Mouse (Mus musculus): ENCODE measurements around the gene Spen. TPM values are rescaled to one million over a fixed set of nuclear protein-coding genes. Genes with fewer than 3 reads are reported as not detected.

The Spen gene
- polyA plus RNA-seq, 1 experiment from 2014 or later: 22.0 TPM

- Histone ChIP-seq H3K27me3 (ENCODE audit: control insufficient read depth, insufficient read depth, low read length) (no peaks in the 10 kb centered on the region), H3K4me2 (replicated peaks; ENCODE audit: low read depth, low read length) (peak overlapping the region; percentile 68), H3K4me1 (replicated peaks; ENCODE audit: control insufficient read depth, insufficient read depth, low read length) (peaks cover 4% of the 10 kb centered on the region; the same call in 1 of the 2 replicates), H3K9ac (ENCODE audit: low read depth, low read length) (peak overlapping the region; percentile 34; the same call in 1 of the 2 replicates), H3K36me3 (ENCODE audit: control insufficient read depth, insufficient read depth, low read length) (no peaks in the 10 kb centered on the region), H3K9me3 (ENCODE audit: control insufficient read depth, low read length) (no peaks in the 10 kb centered on the region), H3K4me3 (ENCODE audit: low read depth, low read length) (peak overlapping the region; percentile 34), H3K27ac (ENCODE audit: low read depth, low read length) (no peak overlapping the region)
- ATAC-seq (ENCODE audit: low FRiP score) (peak; percentile 76), DNase-seq (ENCODE audit: low spot score) (peak; percentile 37)
- 6% methylated on average over 36 of the region's 36 CpGs for WGBS
These were observed 112.6 kb downstream of the Spen start for GRCm38 (mm10) chr4:141425484-141426479.

- DNase-seq (ENCODE audit: low spot score) (no peak), ATAC-seq (ENCODE audit: low FRiP score) (no peak)
- Histone ChIP-seq H3K4me1 (replicated peaks; ENCODE audit: control insufficient read depth, insufficient read depth, low read length) (peaks cover 4% of the 10 kb centered on the region; the same call in 1 of the 2 replicates), H3K9me3 (ENCODE audit: control insufficient read depth, low read length) (no peaks in the 10 kb centered on the region), H3K27ac (ENCODE audit: low read depth, low read length) (no peak overlapping the region), H3K27me3 (ENCODE audit: control insufficient read depth, insufficient read depth, low read length) (no peaks in the 10 kb centered on the region), H3K9ac (ENCODE audit: low read depth, low read length) (no peak overlapping the region), H3K4me2 (replicated peaks; ENCODE audit: low read depth, low read length) (no peak overlapping the region), H3K4me3 (ENCODE audit: low read depth, low read length) (no peak overlapping the region), H3K36me3 (ENCODE audit: control insufficient read depth, insufficient read depth, low read length) (no peaks in the 10 kb centered on the region)
- 87% methylated on average over 13 of the region's 13 CpGs for WGBS
These were observed 114.5 kb downstream of the Spen start for GRCm38 (mm10) chr4:141423691-141424431.

- no peaks in the 10 kb centered on the region for H3K36me3 ChIP-seq (ENCODE audit: control insufficient read depth, insufficient read depth, low read length)
- DNase-seq (ENCODE audit: low spot score): no peak
- H3K27ac ChIP-seq (ENCODE audit: low read depth, low read length): no peak overlapping the region
- H3K9ac ChIP-seq (ENCODE audit: low read depth, low read length): no peak overlapping the region
- no peak for ATAC-seq (ENCODE audit: low FRiP score)
- no peak overlapping the region for H3K4me3 ChIP-seq (ENCODE audit: low read depth, low read length)
- H3K4me1 ChIP-seq (replicated peaks; ENCODE audit: control insufficient read depth, insufficient read depth, low read length): peaks cover 4% of the 10 kb centered on the region; the same call in 1 of the 2 replicates
- no peaks in the 10 kb centered on the region for H3K27me3 ChIP-seq (ENCODE audit: control insufficient read depth, insufficient read depth, low read length)
- H3K4me2 ChIP-seq (replicated peaks; ENCODE audit: low read depth, low read length): no peak overlapping the region
- WGBS: 83% methylated on average over 5 of the region's 5 CpGs
- H3K9me3 ChIP-seq (ENCODE audit: control insufficient read depth, low read length): no peaks in the 10 kb centered on the region
These were observed 115.1 kb downstream of the Spen start for GRCm38 (mm10) chr4:141423288-141423687.

GRCm38 (mm10) chr4:141422841-141423240, 115.6 kb downstream of the Spen start:
- no peak overlapping the region for H3K4me2 ChIP-seq (replicated peaks; ENCODE audit: low read depth, low read length)
- H3K9me3 ChIP-seq (ENCODE audit: control insufficient read depth, low read length): no peaks in the 10 kb centered on the region
- no peaks in the 10 kb centered on the region for H3K36me3 ChIP-seq (ENCODE audit: control insufficient read depth, insufficient read depth, low read length)
- no peaks in the 10 kb centered on the region for H3K27me3 ChIP-seq (ENCODE audit: control insufficient read depth, insufficient read depth, low read length)
- ATAC-seq (ENCODE audit: low FRiP score): no peak
- no peak overlapping the region for H3K9ac ChIP-seq (ENCODE audit: low read depth, low read length)
- DNase-seq (ENCODE audit: low spot score): no peak
- 75% methylated on average over 5 of the region's 5 CpGs for WGBS
- no peak overlapping the region for H3K27ac ChIP-seq (ENCODE audit: low read depth, low read length)
- H3K4me1 ChIP-seq (replicated peaks; ENCODE audit: control insufficient read depth, insufficient read depth, low read length): peaks cover 4% of the 10 kb centered on the region; the same call in 1 of the 2 replicates
- H3K4me3 ChIP-seq (ENCODE audit: low read depth, low read length): no peak overlapping the region

- no peak overlapping the region for H3K4me2 ChIP-seq (replicated peaks; ENCODE audit: low read depth, low read length)
- ATAC-seq (ENCODE audit: low FRiP score) (no peak), DNase-seq (ENCODE audit: low spot score) (no peak)
- H3K27me3 ChIP-seq (ENCODE audit: control insufficient read depth, insufficient read depth, low read length): no peaks in the 10 kb centered on the region
- no peaks in the 10 kb centered on the region for H3K36me3 ChIP-seq (ENCODE audit: control insufficient read depth, insufficient read depth, low read length)
- H3K9me3 ChIP-seq (ENCODE audit: control insufficient read depth, low read length): no peaks in the 10 kb centered on the region
- H3K4me1 ChIP-seq (replicated peaks; ENCODE audit: control insufficient read depth, insufficient read depth, low read length): peaks cover 4% of the 10 kb centered on the region; the same call in 1 of the 2 replicates
- H3K9ac ChIP-seq (ENCODE audit: low read depth, low read length): no peak overlapping the region
- no peak overlapping the region for H3K27ac ChIP-seq (ENCODE audit: low read depth, low read length)
- no peak overlapping the region for H3K4me3 ChIP-seq (ENCODE audit: low read depth, low read length)
- 74% methylated on average over 14 of the region's 14 CpGs for WGBS
These were observed 117.0 kb downstream of the Spen start for GRCm38 (mm10) chr4:141421423-141421822.

- no peak overlapping the region for H3K4me3 ChIP-seq (ENCODE audit: low read depth, low read length)
- WGBS: 57% methylated on average over 9 of the region's 9 CpGs
- ATAC-seq (ENCODE audit: low FRiP score): no peak
These were observed 117.5 kb downstream of the Spen start for GRCm38 (mm10) chr4:141420886-141421285.

GRCm38 (mm10) chr4:141420192-141420829, 118.1 kb downstream of the Spen start, which contains the start of gene Hspb7:
TSS of gene Hspb7 (plus strand) at chr4:141420779.
- Histone ChIP-seq H3K4me1 (replicated peaks; ENCODE audit: control insufficient read depth, insufficient read depth, low read length) (no peaks in the 10 kb centered on the region), H3K27me3 (ENCODE audit: control insufficient read depth, insufficient read depth, low read length) (no peaks in the 10 kb centered on the region), H3K27ac (ENCODE audit: low read depth, low read length) (no peak within 1 kb of the TSS), H3K9ac (ENCODE audit: low read depth, low read length) (no peak within 1 kb of the TSS), H3K4me3 (ENCODE audit: low read depth, low read length) (no peak within 1 kb of the TSS), H3K36me3 (ENCODE audit: control insufficient read depth, insufficient read depth, low read length) (no peaks in the 10 kb centered on the region), H3K9me3 (ENCODE audit: control insufficient read depth, low read length) (no peaks in the 10 kb centered on the region), H3K4me2 (replicated peaks; ENCODE audit: low read depth, low read length) (no peak within 1 kb of the TSS)
- 67% methylated on average over 9 of the region's 9 CpGs for WGBS
- ATAC-seq (ENCODE audit: low FRiP score) (no peak), DNase-seq (ENCODE audit: low spot score) (no peak)

More at GRCm38 (mm10) chr4:141420886-141421285, 117.5 kb downstream of the Spen start:
- no peaks in the 10 kb centered on the region for H3K36me3 ChIP-seq (ENCODE audit: control insufficient read depth, insufficient read depth, low read length)
- DNase-seq (ENCODE audit: low spot score): no peak
- H3K9me3 ChIP-seq (ENCODE audit: control insufficient read depth, low read length): no peaks in the 10 kb centered on the region
- H3K4me1 ChIP-seq (replicated peaks; ENCODE audit: control insufficient read depth, insufficient read depth, low read length): peaks cover 4% of the 10 kb centered on the region; the same call in 1 of the 2 replicates
- no peak overlapping the region for H3K4me2 ChIP-seq (replicated peaks; ENCODE audit: low read depth, low read length)
- H3K27me3 ChIP-seq (ENCODE audit: control insufficient read depth, insufficient read depth, low read length): no peaks in the 10 kb centered on the region
- H3K27ac ChIP-seq (ENCODE audit: low read depth, low read length): no peak overlapping the region
- H3K9ac ChIP-seq (ENCODE audit: low read depth, low read length): no peak overlapping the region

- no peaks in the 10 kb centered on the region for H3K36me3 ChIP-seq (ENCODE audit: control insufficient read depth, insufficient read depth, low read length)
- no peaks in the 10 kb centered on the region for H3K27me3 ChIP-seq (ENCODE audit: control insufficient read depth, insufficient read depth, low read length)
- no peaks in the 10 kb centered on the region for H3K4me1 ChIP-seq (replicated peaks; ENCODE audit: control insufficient read depth, insufficient read depth, low read length)
- no peak overlapping the region for H3K9ac ChIP-seq (ENCODE audit: low read depth, low read length)
- H3K4me2 ChIP-seq (replicated peaks; ENCODE audit: low read depth, low read length): no peak overlapping the region
- WGBS: 70% methylated on average over 27 of the region's 27 CpGs
- ATAC-seq (ENCODE audit: low FRiP score) (no peak), DNase-seq (ENCODE audit: low spot score) (no peak)
- H3K9me3 ChIP-seq (ENCODE audit: control insufficient read depth, low read length): no peaks in the 10 kb centered on the region
- no peak overlapping the region for H3K4me3 ChIP-seq (ENCODE audit: low read depth, low read length)
- H3K27ac ChIP-seq (ENCODE audit: low read depth, low read length): no peak overlapping the region
These were observed 118.8 kb downstream of the Spen start for GRCm38 (mm10) chr4:141419398-141420191.
